Mouse (Mus musculus): ENCODE results near the gene Ptpn11. TPM values are rescaled to one million over a fixed set of nuclear protein-coding genes. Genes with fewer than 3 reads are reported as not detected.

Gene Ptpn11
- total RNA-seq, 1 experiment = 40.2 TPM

DNA sequence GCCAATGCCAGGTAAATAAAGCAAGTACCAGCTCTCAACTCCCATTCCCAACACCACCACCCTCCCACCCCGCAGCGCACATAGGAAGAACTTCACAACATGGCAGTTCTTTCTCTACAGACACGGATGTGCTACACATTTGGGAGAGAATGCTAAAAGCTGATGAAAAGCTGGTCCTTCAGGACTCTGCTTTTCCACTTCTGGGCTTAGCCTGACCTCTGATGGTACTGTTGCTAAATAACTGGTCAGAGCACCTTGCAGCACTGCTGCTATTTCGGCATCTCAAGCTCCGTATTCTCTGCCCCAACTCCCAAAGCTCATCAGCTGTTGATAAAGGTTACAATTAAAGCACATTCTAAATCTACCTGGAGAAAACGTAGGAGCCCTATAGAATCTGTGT lies 24.3 kb downstream of the Ptpn11 start:
- no peak overlapping the region for H3K9ac ChIP-seq (ENCODE audit: insufficient read depth, low read depth, low read length, poor library complexity, severe bottlenecking)
- no peaks in the 10 kb centered on the region for H3K4me1 ChIP-seq (ENCODE audit: control insufficient read depth in 2 of 2, insufficient read depth in 2 of 2, low read length in 2 of 2, poor library complexity in 1 of 2)
- H3K9me3 ChIP-seq (ENCODE audit: control insufficient read depth, insufficient read depth, low read depth, low read length) = no peaks in the 10 kb centered on the region
- no peak for DNase-seq (ENCODE audit: low read depth, low spot score)
- in situ Hi-C loops (cut with MboI; ENCODE audit: low sequenced_read_pairs in 2 of 2, unreplicated experiment in 2 of 2) = no loop called here
- no peak overlapping the region for H3K4me3 ChIP-seq (ENCODE audit: insufficient read depth in 1 of 2, low read depth in 1 of 2, low read length in 2 of 2, poor library complexity in 1 of 2, severe bottlenecking in 1 of 2)
- peaks cover 43% of the 10 kb centered on the region for H3K36me3 ChIP-seq (ENCODE audit: control insufficient read depth, insufficient read depth, low read length, poor library complexity, severe bottlenecking)
- no peak for TF ChIP-seq HCFC1 (IDR thresholded peaks at IDR 0.05; ENCODE audit: borderline replicate concordance, insufficient read depth, low read length)
- TF ChIP-seq MAFK (IDR thresholded peaks at IDR 0.05; ENCODE audit: insufficient read depth, low read depth, low read length) = no peak
- TF ChIP-seq CHD2 (IDR thresholded peaks at IDR 0.05; ENCODE audit: low read depth, low read length) = no peak
- no peak for TF ChIP-seq ZC3H11A (IDR thresholded peaks at IDR 0.05; ENCODE audit: borderline replicate concordance, low read depth, low read length)
- no peak for TF ChIP-seq ZNF384 (IDR thresholded peaks at IDR 0.05; ENCODE audit: low read depth, low read length)
- no peak overlapping the region for H3K27ac ChIP-seq (ENCODE audit: insufficient read depth, low read depth, low read length, poor library complexity, severe bottlenecking)

DNA sequence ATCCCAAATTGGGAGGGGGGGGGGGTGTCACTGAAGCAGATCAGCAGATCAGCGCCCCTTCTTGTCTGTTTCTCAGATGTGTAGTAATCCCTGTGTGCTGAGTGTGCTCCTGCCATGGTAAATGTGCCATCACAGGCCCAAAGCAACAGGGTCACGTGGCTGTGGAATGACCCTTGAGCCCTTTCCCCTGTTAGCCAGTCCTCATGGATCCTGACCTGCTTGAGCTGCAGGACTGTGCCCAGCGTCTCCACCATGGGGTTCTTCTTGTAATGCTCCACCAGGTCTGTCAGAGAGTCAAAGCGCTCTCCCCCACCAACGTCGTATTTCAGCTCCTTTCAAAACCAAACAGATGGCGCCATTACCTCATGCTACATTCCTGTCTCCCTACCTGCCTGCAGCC lies 28.3 kb downstream of the Ptpn11 start:
- DNase-seq (ENCODE audit: low read depth, low spot score) = no peak
- Histone ChIP-seq H3K27ac (ENCODE audit: insufficient read depth, low read depth, low read length, poor library complexity, severe bottlenecking) (no peak overlapping the region), H3K4me3 (ENCODE audit: insufficient read depth in 1 of 2, low read depth in 1 of 2, low read length in 2 of 2, poor library complexity in 1 of 2, severe bottlenecking in 1 of 2) (no peak overlapping the region), H3K9ac (ENCODE audit: insufficient read depth, low read depth, low read length, poor library complexity, severe bottlenecking) (no peak overlapping the region), H3K4me1 (ENCODE audit: control insufficient read depth in 2 of 2, insufficient read depth in 2 of 2, low read length in 2 of 2, poor library complexity in 1 of 2) (no peaks in the 10 kb centered on the region), H3K9me3 (ENCODE audit: control insufficient read depth, insufficient read depth, low read depth, low read length) (no peaks in the 10 kb centered on the region), H3K36me3 (ENCODE audit: control insufficient read depth, insufficient read depth, low read length, poor library complexity, severe bottlenecking) (peaks cover 49% of the 10 kb centered on the region)
- TF ChIP-seq CHD2 (IDR thresholded peaks at IDR 0.05; ENCODE audit: low read depth, low read length) (no peak), ZC3H11A (IDR thresholded peaks at IDR 0.05; ENCODE audit: borderline replicate concordance, low read depth, low read length) (no peak), HCFC1 (IDR thresholded peaks at IDR 0.05; ENCODE audit: borderline replicate concordance, insufficient read depth, low read length) (no peak), ZNF384 (IDR thresholded peaks at IDR 0.05; ENCODE audit: low read depth, low read length) (no peak)
- in situ Hi-C loops (cut with MboI; ENCODE audit: low sequenced_read_pairs in 2 of 2, unreplicated experiment in 2 of 2) = no loop called here

DNA sequence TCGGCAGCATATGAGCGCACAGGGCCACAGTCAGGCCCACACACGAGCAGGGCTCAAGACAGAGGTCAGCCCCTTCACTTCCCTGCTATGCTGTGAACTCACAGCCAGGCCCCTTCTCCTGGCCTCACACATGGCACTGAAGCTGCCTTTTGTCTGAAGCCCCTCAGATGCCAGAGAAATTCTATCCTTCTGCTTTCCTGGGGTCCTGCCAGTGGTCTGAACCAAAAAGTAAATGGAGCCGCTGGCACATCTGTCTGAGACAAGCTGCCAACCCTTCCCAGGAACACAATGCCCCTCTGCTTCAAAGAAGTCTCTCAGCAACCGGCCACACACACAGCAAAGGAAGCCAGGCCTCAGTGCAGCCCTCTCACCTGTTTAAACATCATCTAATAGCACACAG lies 28.9 kb downstream of the Ptpn11 start:
- Histone ChIP-seq H3K9me3 (ENCODE audit: control insufficient read depth, insufficient read depth, low read depth, low read length) (no peaks in the 10 kb centered on the region), H3K36me3 (ENCODE audit: control insufficient read depth, insufficient read depth, low read length, poor library complexity, severe bottlenecking) (peaks cover 49% of the 10 kb centered on the region), H3K9ac (ENCODE audit: insufficient read depth, low read depth, low read length, poor library complexity, severe bottlenecking) (no peak overlapping the region), H3K4me1 (ENCODE audit: control insufficient read depth in 2 of 2, insufficient read depth in 2 of 2, low read length in 2 of 2, poor library complexity in 1 of 2) (no peaks in the 10 kb centered on the region), H3K27ac (ENCODE audit: insufficient read depth, low read depth, low read length, poor library complexity, severe bottlenecking) (no peak overlapping the region), H3K4me3 (ENCODE audit: insufficient read depth in 1 of 2, low read depth in 1 of 2, low read length in 2 of 2, poor library complexity in 1 of 2, severe bottlenecking in 1 of 2) (no peak overlapping the region)
- DNase-seq (ENCODE audit: low read depth, low spot score) = no peak
- TF ChIP-seq ZC3H11A (IDR thresholded peaks at IDR 0.05; ENCODE audit: borderline replicate concordance, low read depth, low read length) (no peak), CHD2 (IDR thresholded peaks at IDR 0.05; ENCODE audit: low read depth, low read length) (no peak), MAFK (IDR thresholded peaks at IDR 0.05; ENCODE audit: insufficient read depth, low read depth, low read length) (no peak), ZNF384 (IDR thresholded peaks at IDR 0.05; ENCODE audit: low read depth, low read length) (no peak), HCFC1 (IDR thresholded peaks at IDR 0.05; ENCODE audit: borderline replicate concordance, insufficient read depth, low read length) (no peak)
- in situ Hi-C loops (cut with MboI; ENCODE audit: low sequenced_read_pairs in 2 of 2, unreplicated experiment in 2 of 2) = no loop called here

DNA sequence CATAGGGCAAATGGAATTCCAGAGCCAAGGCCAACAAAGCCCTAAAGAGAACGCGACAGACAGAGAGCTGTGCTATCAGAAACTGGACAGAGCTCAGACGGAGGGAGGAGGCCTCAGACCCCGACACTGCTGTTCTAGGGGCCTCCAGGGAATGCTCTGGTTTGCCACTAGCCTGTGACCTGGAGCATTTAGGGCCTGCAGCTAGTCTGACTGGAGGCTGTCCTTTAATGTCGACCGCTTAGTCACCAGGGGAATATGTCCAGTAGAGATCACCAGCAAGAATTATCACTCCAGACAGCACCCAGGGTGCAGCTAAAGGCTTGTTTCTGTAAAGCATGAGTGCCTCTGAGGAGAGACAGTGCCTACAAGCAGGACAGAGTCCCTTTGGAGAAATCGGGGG lies 32.2 kb downstream of the Ptpn11 start:
- Histone ChIP-seq H3K9ac (ENCODE audit: insufficient read depth, low read depth, low read length, poor library complexity, severe bottlenecking) (no peak overlapping the region), H3K27ac (ENCODE audit: insufficient read depth, low read depth, low read length, poor library complexity, severe bottlenecking) (no peak overlapping the region), H3K4me3 (ENCODE audit: insufficient read depth in 1 of 2, low read depth in 1 of 2, low read length in 2 of 2, poor library complexity in 1 of 2, severe bottlenecking in 1 of 2) (no peak overlapping the region), H3K36me3 (ENCODE audit: control insufficient read depth, insufficient read depth, low read length, poor library complexity, severe bottlenecking) (peaks cover 57% of the 10 kb centered on the region), H3K9me3 (ENCODE audit: control insufficient read depth, insufficient read depth, low read depth, low read length) (no peaks in the 10 kb centered on the region), H3K4me1 (ENCODE audit: control insufficient read depth in 2 of 2, insufficient read depth in 2 of 2, low read length in 2 of 2, poor library complexity in 1 of 2) (no peaks in the 10 kb centered on the region)
- TF ChIP-seq CHD2 (IDR thresholded peaks at IDR 0.05; ENCODE audit: low read depth, low read length) (no peak), HCFC1 (IDR thresholded peaks at IDR 0.05; ENCODE audit: borderline replicate concordance, insufficient read depth, low read length) (no peak), ZC3H11A (IDR thresholded peaks at IDR 0.05; ENCODE audit: borderline replicate concordance, low read depth, low read length) (no peak), MAFK (IDR thresholded peaks at IDR 0.05; ENCODE audit: insufficient read depth, low read depth, low read length) (no peak), ZNF384 (IDR thresholded peaks at IDR 0.05; ENCODE audit: low read depth, low read length) (no peak)
- no peak for DNase-seq (ENCODE audit: low read depth, low spot score)
- in situ Hi-C loops (cut with MboI; ENCODE audit: low sequenced_read_pairs in 2 of 2, unreplicated experiment in 2 of 2) = no loop called here

DNA sequence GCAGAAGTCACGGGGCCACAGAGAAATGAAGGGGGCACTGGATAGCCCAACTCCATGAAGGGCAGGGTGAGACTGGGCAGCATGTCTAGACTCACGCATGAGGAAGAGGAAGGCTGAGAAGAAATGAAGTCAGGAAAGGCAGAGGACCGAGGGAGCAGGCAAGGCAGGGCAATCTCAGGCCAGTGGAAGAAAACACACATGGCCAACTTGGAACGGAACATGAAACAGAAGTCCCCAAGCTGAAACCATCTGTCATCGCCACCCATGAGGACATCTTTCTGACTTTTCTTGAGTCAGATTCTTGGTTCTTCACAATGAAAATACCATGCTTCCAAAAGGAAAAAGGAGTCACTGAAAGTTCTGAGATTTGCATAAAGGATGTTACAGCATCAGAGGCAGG lies 33.7 kb downstream of the Ptpn11 start:
- in situ Hi-C loops (cut with MboI; ENCODE audit: low sequenced_read_pairs in 2 of 2, unreplicated experiment in 2 of 2) = no loop called here
- no peak for DNase-seq (ENCODE audit: low read depth, low spot score)
- H3K9ac ChIP-seq (ENCODE audit: insufficient read depth, low read depth, low read length, poor library complexity, severe bottlenecking) = no peak overlapping the region

More for the DNA sequence above, 33.7 kb downstream of the Ptpn11 start:
- no peak for TF ChIP-seq MAFK (IDR thresholded peaks at IDR 0.05; ENCODE audit: insufficient read depth, low read depth, low read length)
- TF ChIP-seq ZC3H11A (IDR thresholded peaks at IDR 0.05; ENCODE audit: borderline replicate concordance, low read depth, low read length) = no peak
- no peak for TF ChIP-seq HCFC1 (IDR thresholded peaks at IDR 0.05; ENCODE audit: borderline replicate concordance, insufficient read depth, low read length)
- TF ChIP-seq ZNF384 (IDR thresholded peaks at IDR 0.05; ENCODE audit: low read depth, low read length) = no peak
- no peak for TF ChIP-seq CHD2 (IDR thresholded peaks at IDR 0.05; ENCODE audit: low read depth, low read length)
- no peaks in the 10 kb centered on the region for H3K4me1 ChIP-seq (ENCODE audit: control insufficient read depth in 2 of 2, insufficient read depth in 2 of 2, low read length in 2 of 2, poor library complexity in 1 of 2)
- H3K9me3 ChIP-seq (ENCODE audit: control insufficient read depth, insufficient read depth, low read depth, low read length) = no peaks in the 10 kb centered on the region
- no peak overlapping the region for H3K27ac ChIP-seq (ENCODE audit: insufficient read depth, low read depth, low read length, poor library complexity, severe bottlenecking)
- H3K4me3 ChIP-seq (ENCODE audit: insufficient read depth in 1 of 2, low read depth in 1 of 2, low read length in 2 of 2, poor library complexity in 1 of 2, severe bottlenecking in 1 of 2) = no peak overlapping the region
- peaks cover 50% of the 10 kb centered on the region for H3K36me3 ChIP-seq (ENCODE audit: control insufficient read depth, insufficient read depth, low read length, poor library complexity, severe bottlenecking)

All from ES-E14 (cell line).